Mouse (Mus musculus) adrenal gland, adult 8-10 months (tissue): Measurements from ENCODE around the gene Ugt1a6b. TPM values are rescaled to one million over a fixed set of nuclear protein-coding genes. Genes with fewer than 3 reads are reported as not detected.
"Not testable (repeated sequence)": the region's sequence is repeated elsewhere in the genome, so short reads cannot be mapped to it uniquely, and the experiment has no call there.

Experiments used
- DNase-seq: peaks from one replicate; pipeline ENCODE4 v3.0.0; 2022
- total RNA-seq, 4 experiments: library from RNA; stranded (reverse); gene quantifications; 2 replicates each; pipeline ENCODE4 v1.2.4; 2022

Gene Ugt1a6b
- total RNA-seq, 4 experiments from 2014 or later: 2.8 to 10.2 (median 5.2) TPM

DNA sequence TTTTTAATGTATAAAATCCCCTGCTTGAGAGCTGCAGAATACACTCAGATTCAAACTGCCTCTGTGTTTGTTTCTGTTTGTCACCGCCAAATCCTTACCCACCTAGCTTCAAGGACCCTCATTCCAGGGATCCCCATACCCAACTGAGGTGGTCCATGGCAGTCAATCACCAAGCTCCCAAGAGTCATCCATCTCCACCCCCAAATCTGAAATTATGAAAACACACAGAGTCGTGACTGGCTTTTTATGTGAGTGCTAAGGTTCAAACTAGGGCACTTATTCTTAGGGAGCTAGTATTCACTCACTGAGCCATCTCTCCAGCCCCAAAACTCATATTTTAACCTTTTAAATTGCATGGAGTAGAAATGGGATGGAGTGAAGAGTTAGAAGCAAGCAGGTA lies 122.2 kb downstream of the Ugt1a6b start:
- DNase-seq: not testable (repeated sequence)

DNA sequence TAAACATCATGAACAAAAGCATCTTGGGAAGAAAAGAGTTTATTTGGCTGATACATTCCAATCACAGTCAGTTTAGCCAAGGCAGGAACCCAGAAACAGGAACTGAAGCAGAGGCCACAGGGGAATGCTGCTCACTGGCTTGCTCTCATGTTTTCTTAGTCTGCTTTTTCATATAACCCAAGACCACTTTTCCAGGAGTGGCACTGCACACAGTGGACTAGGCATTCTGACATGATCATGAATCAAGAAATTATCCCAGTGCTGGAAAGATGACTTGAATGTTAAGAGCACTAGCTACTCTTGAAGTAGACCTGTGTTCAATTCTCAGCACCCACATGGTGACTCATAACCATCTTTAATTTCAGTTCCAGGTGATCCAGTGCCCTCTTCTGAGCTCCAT lies 122.7 kb downstream of the Ugt1a6b start:
- DNase-seq: no peak

DNA sequence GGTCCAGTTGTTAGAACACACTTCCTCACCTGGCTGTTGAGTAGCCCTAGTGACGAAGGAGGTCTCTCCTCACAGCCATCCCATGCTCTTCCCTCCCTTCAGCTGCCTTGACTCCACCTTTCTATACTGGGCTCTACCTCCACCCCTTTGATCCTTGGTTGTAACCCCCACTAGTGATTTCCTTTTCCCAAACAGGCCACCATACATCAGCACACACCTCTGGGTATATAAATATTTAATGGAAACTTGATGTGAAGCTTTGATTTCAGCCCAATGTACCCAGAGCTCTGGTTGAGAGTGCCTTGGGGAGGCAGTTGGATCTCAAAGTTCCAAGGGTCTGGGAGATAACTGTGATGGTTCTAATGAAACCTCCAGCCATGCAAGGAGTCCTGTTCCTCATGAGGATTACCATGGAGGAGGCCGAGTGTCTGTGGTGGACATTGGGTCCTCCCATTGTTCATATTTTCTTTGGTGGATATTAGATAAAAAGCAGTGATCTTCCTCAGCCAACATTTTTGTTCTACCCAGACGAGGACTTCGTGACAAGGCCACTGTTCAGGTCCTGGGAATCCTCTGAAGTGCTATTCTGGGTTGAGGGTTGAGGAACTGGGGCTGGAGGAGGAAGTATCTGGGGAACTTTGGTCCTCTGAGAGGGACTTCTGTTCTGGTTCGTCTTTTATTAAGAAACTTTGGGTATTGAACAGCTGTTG lies 123.8 kb downstream of the Ugt1a6b start, which contains the start of gene Mroh2a:
TSS of gene Mroh2a (plus strand) at position 317 of the 710 bp plus-strand sequence.
- DNase-seq: no peak

DNA sequence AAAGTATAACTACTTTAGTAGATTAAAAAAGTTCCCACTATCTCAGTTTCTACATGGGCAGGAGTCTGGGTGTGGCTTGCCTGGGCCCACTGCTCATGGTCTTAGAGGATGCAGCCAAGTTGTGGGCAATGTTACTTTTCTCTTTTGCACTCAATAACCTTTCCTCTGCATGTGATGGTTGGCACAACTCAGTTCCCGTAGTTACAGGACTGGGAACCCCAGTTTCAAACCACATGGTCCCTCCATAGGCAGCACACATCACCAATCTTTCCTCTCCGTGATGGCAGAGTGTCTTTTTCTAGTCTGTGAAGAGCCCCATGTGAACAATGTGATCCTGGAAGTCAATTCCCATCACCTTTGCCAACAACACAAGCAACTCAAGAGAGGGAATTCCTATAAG lies 124.4 kb downstream of the Ugt1a6b start:
- DNase-seq: no peak

DNA sequence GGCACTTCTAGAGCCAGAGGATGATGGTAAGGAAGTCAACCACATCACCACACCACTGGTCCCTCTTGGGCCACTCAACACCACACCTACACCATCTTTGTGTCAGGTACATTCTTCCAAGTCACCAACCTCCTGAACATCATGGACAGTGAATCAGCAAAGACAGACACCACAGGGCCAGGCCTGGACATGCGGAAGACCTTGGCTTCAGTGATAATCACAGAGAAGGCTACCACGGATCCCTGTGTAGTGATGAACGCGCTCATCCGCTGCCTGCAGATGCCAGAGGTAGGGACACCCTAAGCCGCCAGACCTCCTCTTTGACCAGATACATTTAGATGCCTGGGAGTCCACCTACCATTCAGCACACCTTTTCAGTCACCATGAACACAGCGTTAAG lies 125.1 kb downstream of the Ugt1a6b start:
- DNase-seq: no peak

DNA sequence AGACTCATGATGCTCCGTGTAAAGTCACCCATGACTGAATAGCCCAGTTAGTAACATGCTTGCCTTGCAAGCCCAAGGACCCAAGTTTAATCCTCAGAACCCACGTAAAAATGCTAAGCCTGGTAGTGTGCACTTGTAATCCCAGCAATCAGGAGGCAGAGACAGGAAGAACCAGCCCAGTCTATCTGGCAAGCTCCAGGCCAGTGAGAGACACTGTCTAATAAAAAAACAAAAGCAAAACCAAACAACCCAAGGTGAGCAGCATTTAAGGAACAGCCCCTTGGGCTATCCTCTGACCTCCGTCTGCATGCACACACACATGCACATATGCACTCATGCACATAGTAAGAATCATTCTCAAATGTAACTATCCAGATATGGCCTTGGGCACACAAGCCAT lies 126.5 kb downstream of the Ugt1a6b start:
- no peak for DNase-seq

DNA sequence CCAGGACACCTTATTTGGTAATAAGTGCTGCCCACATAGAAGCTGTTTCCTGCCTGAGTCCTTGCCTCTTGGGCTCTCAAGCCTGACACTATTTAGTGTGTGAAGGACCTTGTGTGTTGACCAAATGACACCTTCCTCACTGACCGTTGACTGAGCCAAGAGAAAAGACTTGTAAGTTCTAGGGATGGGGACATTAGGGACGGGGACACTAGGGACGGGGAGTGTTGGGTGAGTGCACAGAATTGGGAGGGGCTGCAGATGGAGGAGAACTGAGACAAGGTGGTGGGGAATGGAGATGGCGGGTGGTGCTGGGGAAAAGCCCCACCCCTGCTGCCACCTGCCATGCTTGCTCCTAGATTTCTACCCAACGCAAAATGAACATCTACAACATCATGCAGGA lies 126.9 kb downstream of the Ugt1a6b start:
- DNase-seq: no peak

DNA sequence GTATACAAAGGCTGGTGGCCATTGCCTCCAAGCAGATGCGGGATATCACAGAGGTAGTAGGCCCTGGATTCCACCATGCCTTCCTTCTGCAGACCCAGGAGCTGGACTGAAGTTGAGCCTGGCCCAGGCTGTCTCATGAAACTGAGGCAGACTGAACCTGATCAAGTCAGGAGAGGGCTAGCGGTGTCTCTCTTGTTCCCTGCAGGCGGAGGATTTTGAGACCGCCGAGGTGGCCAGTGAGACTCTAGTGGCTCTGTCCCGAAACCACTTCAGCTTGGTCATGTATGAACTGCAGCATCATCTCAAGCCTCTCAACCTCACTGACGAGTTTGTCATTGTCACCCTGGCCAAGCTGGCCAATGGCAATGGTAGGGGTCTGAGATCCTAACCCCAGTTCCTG lies 127.4 kb downstream of the Ugt1a6b start:
- no peak for DNase-seq

DNA sequence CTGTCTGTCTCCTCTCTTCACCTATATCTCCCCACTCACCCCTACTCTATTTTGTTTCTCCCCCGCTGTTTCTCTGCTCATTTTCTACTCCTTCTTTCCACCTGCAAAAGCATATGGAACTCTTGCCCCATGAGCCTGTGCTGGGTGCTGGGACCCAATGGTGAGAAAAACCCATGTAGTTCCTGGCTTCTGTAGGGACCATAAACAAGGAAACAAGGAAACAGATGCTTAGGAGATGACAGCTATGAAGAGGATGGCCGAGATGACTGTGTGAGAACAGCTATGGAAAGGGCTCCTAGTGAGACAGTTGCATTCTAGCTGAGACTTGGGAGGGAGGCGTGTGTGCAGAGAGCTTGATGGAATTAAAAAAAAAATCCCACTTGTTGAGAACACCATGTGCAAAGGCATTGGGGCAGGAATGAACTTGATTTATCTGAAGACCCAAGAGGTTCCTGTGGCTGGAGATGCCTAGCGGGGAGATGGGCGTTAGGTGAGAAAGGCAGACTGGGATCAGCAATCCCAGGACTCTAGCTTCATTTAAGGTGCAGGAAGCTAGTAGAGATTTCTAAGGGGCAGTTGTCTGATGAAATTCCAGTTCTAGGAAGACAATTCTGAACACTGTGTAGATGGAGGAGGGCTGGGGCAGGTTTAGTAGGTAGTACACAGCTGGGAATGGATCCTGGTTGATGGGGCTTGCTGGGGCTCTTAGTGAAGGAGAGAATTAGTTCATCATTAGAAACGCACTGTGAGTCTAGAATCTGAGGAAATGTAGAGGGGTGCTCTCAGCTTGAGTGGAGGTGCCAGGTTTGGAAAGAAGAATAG lies 128.1 kb downstream of the Ugt1a6b start:
- DNase-seq: no peak

DNA sequence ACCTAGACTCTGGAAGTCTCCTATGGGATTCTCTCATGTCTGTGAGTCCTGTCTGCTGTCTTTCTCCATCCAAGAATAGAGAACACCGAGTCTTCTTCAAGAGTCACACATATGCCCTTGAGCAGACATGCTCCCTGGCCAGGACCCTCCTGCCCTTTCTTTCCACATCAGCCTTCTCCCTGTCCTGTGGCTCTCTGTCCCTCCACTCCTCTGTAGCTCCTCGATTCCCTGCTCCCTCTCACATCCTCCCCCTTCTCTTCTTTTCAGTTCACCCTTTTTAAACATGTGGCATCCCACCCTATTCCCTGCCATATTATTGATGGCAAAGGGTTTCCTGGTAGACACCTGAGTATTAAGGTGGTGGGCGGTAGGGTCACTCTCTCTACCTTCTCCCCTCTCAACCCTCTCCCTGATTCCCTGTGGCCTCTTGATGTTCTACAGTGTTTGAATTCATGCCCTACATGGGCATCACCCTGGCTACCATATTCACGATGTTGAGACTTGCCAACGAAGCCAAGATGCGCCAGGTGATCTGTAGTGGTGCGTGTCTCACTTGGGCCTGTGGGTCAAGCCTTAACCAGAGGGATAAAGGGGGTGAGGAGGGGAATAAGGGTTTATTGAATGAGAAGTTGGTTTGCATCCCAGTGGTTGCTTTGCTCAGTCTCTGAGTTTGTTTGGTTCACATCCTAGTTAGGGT lies 128.9 kb downstream of the Ugt1a6b start:
- DNase-seq: no peak

DNA sequence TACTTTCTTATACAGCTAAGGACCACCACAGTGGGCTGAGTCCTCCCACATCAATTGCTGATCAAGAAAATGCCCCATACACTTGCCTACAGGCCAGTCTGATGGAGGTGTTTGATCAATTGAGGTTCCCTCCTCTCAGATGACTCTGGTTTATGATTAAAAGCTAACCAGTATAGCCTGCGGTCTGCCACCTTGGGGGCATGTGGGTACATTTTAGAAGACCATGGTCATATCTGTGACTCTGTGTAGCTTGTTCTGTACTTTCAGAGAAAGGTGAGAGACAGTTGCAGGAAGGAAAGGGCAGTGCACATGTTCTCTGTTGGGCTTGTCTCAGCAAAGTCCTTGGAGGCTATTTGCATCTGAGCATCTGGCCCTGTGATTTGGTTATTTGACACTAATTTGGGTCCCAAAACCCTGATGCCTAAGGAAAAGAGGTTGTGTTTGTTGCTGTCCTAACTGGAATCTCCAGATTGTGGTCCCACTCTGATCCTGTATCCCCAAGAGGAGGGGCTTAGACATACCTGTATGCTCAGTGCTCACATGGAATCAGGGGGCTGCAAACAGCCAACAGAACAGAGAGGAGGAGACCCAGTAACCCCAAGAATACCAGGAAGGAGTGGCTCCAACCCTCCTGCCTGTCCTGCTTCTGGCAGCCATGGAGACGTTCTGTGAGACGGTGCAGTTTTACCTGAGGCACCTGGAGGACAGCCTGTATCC lies 129.8 kb downstream of the Ugt1a6b start:
- DNase-seq: no peak

DNA sequence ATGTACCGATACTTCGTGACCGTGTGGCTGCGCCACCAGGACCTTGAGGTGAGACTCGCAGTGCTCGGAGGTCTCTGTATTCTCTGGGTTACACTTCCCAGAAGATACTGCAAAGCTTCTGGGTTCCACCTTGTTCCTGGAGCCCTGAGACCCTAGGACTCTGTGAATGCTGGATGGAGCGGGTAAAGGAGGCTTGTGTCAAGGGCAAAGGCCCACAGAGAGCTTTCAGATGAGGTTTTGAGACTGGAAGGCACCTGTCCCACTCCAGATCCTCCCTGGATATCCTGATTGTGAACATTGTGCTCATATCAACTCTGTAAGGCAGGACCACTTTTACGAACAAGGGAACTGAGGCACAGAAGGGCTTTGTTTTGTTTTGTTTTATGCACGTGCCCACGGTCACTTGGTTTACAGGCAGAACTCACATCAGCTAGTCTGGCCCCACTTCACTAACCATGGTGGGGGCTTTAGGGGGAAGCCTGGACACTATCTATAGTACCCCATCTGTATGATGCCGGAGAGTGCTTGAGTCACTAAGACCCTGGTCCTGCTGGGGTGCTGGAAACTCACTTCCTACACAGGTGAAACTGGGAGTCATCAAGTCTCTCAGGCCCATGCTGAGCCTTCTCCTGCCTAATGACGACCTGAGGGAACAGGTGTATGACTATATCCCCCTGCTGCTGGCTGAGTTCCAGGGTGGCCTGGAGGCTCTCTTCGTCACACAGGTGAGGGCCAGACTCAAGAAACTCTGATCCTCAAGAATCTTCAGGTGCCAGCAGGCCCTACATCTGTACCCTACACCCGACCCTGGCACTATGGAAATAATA lies 130.6 kb downstream of the Ugt1a6b start:
- no peak for DNase-seq

DNA sequence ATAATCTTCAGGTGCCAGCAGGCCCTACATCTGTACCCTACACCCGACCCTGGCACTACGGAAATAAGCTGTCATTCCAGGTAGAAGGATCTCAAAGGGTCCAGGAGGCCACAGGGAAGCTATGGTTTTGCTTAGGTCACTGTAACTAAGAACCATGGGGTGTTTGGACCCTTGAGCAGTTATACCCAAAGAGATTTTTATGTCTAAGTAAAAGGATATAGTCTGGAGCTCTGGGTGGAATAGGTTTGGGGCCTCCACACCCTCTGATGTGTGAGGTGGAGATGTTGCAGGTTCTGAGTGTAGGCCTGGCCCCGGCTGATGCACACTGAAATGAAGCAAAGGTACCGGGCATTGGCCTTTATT lies 131.2 kb downstream of the Ugt1a6b start:
- no peak for DNase-seq

DNA sequence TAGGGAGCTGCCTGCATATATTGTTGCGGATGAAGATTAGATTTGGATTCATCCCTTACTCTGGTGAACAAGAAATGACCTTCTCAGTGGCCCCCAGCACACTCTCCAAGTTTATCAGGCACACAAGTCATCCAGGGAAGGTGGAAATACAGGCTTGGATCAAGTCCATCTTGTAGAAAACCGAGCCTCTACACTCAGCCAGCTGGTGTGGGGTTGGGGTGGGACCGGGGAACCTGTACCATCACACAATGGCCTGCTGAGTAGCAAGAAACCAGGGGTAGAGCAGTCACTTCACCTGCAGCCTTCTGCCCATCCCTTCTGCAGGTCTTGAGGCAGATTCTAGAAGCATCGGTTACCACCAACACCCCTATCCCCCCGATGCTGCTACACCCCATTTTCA lies 131.6 kb downstream of the Ugt1a6b start:
- no peak for DNase-seq

DNA sequence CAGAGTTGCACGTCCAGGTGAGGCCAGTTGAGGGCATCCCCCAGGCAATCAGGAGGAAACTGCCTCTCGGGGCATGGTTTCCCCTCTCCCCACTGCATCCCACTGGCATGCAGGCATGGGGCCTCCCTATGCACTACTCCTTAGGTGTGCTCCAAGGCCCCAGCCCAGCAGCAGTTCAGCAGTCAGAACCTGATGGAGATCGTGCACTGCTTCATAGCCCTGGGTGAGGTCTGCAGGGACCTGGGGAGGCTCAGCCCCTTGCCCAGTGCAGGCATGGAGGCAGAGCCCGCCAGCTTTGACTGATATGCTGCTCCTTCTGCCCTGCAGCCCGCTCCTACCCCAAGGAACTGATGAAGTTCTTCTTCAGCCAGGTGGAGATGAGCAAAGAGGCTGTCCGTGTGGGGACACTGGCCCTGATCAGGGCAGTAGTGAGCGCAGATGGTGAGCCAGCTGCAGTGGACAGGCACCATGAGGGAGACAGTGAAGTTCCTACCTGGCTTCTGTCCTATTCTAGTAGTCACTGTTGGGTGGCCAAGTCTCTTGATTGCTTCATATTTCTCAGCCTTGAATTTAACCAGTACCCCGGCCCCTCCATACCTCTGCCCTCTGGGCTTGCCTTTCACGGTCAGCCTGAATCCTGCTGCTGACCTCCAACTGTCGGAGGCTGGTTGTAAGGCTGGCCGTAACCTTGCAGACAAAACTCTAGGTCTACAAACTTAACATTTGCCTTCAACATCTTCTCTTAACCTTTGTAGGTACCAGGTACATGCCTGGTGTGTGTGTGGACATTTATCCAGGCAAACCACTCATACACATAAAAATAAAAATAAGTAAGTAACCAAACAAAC lies 132.2 kb downstream of the Ugt1a6b start:
- no peak for DNase-seq

DNA sequence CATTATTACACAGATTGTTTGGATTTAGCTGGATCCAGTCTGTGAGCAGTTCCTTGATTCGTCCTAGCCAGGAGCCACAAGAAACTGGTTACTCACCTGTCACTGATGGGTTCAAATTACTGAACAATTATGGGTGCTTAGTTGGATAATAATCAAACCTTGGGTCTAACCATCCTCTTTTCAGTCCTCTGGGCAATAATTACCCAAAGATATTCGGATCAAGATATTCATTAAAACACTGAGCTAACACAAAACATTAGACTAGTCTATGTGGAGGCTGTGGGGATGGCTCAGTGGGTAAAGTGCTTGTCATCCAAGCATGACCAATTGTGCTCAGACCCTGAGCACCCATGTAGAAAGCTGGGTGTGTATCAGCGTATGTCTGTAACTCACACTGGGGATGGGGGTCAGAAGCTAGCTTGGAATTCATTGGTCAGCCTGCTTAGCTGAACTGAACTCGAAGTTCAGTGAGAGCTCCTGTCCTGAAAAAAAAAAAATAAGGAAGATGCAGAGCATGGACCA lies 132.9 kb downstream of the Ugt1a6b start:
- no peak for DNase-seq

DNA sequence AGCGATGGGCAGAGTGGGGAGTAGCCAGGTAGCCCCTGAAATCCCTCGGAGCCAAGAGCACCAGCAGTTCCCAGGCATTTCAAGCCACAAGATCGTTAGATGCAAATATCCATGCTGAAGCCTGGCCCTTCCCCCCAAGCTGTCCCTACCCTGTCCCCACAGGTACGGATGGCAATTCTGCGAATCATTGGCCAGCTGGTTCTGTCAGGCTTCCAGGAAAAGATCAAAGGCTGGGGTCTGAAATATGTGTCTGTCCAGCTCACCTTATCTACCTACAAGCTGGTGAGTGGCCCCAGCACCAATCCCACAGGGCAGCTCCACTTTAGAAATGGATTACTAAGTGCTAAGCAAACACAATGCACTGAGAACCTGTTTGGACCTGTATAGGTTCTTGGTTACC lies 134.3 kb downstream of the Ugt1a6b start:
- no peak for DNase-seq

DNA sequence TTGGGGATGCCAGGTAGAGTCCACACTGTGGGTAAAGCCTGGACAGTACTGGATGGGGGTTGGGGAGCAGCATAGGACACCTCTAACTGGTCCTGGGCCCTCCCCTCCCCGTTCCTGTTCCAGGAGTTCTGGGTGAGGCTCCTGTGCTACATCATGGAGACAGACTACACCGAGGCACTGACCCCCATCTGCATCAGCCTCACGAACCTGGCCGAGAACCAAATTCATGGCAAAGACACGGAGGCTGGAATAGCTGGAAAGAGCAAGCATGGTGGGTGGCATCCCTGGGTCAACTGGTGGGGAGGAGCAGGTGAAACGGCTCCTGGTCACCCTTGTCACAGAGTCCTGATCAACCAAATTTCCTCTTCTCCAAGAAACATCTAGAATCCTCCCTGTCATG lies 135.7 kb downstream of the Ugt1a6b start:
- no peak for DNase-seq

DNA sequence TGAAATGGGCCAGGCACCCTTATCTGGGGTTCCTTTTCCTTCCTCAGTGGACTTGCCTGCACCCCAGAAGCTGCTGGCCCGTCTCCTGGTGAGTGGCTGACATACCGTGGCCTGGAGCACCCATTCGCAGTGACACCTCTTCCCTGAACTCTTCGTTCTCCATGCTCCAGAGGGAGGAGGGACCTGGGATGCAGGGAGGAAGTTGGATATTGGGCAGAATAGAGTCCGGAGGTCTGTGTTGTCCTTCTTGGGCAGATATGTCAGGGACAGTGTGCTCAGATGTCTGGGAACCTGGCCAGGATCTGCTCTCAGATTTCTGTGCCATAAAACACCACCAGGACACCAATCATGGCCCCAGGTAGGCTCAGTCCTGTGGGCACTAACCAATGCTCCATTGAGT lies 137.0 kb downstream of the Ugt1a6b start:
- DNase-seq: no peak

DNA sequence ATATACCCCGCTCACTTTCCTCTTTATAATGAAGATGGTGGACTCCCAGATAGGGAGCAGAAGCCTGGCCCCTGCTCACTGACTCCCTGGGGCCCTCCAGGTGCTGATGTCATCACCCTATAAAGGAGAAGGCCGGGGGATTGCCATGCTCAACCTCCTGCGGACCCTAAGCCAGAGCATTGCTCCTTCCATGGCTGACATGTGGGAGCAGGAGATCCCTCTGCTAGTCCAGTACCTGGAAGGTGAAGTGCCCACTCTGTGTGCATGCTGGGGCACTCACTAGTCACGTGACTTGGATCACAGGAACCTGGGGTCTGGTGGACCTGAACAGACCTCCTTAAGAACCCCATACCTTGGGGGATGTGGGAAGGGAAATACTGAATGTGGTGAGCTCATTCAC lies 137.5 kb downstream of the Ugt1a6b start:
- DNase-seq: no peak

DNA sequence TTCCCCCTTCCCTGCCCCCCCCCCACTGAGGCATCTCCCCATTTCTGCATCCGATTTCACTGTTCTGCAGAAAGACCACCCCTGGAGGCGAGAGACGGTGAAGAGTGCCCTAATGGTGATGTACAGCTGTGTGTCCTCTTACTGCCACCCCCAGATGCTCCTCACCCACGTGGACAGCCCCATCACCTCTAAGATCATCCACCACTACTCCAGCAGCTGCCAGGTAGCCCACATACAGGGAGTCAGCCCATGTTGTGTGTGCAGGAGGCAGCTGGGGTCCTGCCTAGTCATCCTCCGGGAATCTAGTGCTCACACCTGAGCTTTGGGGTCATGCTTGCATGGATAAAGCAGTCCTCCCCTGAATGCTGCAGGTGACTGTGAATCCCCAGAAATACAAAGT lies 140.8 kb downstream of the Ugt1a6b start:
- no peak for DNase-seq
